Mouse (Mus musculus): ENCODE measurements at regions not wholly inside any gene's neighbourhood (a gene's known extent, or its start where the extent isn't known, plus 50 kb on each side); places are given as distances from the start of the nearest gene placed in this dataset.
A peak's percentile ranks its signal among the peaks of the same experiment; 100 is the strongest.

DNA sequence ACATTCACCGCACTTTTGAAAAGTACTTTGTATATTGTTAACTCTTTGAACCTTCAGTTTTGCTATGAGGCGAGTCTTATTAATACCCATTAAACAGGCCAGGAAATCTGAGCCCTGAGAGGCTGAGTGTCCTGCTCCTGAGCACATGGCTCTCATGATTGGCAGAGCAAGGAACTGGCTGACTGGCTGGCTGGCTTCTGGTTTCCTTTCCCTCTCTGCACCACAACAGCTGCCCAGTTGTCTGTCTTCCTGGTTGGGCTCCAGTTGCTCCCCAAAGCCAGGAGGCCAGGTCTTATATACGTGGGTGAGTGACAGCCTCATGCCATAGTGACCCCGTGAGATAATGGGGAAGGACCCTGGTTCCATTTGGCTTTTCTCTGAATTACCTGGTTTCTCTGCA, 85.5 kb upstream of the Zfp217 start:
- H3K9ac ChIP-seq, result no peak overlapping the region
- 51% methylated on average over 4 of the region's 4 CpGs for WGBS (ENCODE audit: insufficient replicate concordance)
- H3K27ac ChIP-seq, result no peak overlapping the region
- ATAC-seq (ENCODE audit: low read depth) (no peak), DNase-seq (no peak)
- no peaks in the 10 kb centered on the region for H3K4me1 ChIP-seq (replicated peaks)
- H3K4me3 ChIP-seq (replicated peaks), result no peak overlapping the region
- H3K4me2 ChIP-seq, result no peak overlapping the region
- H3K9me3 ChIP-seq (replicated peaks), result no peaks in the 10 kb centered on the region
- H3K27me3 ChIP-seq, result no peaks in the 10 kb centered on the region
- no peaks in the 10 kb centered on the region for H3K36me3 ChIP-seq

GRCm38 (mm10) chr2:170229461-170230080, 81.7 kb upstream of the Zfp217 start:
- DNase-seq (no peak), ATAC-seq (ENCODE audit: low read depth) (no peak)
- peaks cover 5% of the 10 kb centered on the region for H3K4me1 ChIP-seq (replicated peaks)
- 69% methylated on average over 8 of the region's 8 CpGs for WGBS (ENCODE audit: insufficient replicate concordance)
- no peaks in the 10 kb centered on the region for H3K27me3 ChIP-seq
- no peak overlapping the region for H3K9ac ChIP-seq
- no peak overlapping the region for H3K4me3 ChIP-seq (replicated peaks)
- H3K9me3 ChIP-seq (replicated peaks), result peaks cover 3% of the 10 kb centered on the region; the same call in 1 of the 2 replicates
- no peak overlapping the region for H3K27ac ChIP-seq
- H3K36me3 ChIP-seq, result no peaks in the 10 kb centered on the region
- H3K4me2 ChIP-seq, result no peak overlapping the region

DNA sequence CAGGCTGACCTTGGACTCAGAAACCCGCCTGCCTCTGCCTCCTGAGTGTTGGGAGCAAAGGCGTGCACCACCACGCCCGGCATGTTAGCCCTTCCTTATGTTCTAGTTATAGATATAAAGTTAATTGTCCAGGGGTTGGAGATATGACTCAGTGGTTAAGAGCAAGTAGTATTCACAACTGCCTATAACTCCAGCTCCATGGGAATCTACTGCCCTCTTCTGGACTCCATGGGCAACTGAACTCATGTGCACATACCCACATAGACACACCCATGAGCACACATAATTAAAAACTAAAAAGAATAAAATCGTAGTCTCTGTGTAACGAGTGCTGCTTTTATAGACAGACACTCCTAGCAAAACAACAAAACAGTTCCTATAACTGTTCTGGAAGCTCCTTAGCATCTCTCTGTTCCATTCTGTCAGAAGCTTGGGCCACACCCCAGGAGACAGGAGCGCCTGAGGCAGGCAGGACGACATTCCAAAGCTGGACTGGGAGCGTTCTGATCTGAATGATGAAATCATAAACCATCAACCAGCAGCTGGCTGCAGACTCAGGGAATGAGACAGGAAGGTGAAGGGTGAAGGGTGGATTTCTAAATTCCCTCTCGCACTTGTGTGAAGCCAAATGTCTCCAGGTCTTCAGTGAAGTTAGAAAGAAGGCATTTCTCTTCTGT, 80.6 kb upstream of the Zfp217 start:
- no peaks in the 10 kb centered on the region for H3K36me3 ChIP-seq
- no peak overlapping the region for H3K4me2 ChIP-seq
- ATAC-seq (ENCODE audit: low read depth) (no peak), DNase-seq (no peak)
- WGBS (ENCODE audit: insufficient replicate concordance), result 85% methylated on average over 10 of the region's 10 CpGs
- H3K9ac ChIP-seq, result no peak overlapping the region
- H3K4me1 ChIP-seq (replicated peaks), result peaks cover 9% of the 10 kb centered on the region
- no peaks in the 10 kb centered on the region for H3K27me3 ChIP-seq
- no peak overlapping the region for H3K4me3 ChIP-seq (replicated peaks)
- H3K27ac ChIP-seq, result no peak overlapping the region
- peaks cover 3% of the 10 kb centered on the region; the same call in 1 of the 2 replicates for H3K9me3 ChIP-seq (replicated peaks)

DNA sequence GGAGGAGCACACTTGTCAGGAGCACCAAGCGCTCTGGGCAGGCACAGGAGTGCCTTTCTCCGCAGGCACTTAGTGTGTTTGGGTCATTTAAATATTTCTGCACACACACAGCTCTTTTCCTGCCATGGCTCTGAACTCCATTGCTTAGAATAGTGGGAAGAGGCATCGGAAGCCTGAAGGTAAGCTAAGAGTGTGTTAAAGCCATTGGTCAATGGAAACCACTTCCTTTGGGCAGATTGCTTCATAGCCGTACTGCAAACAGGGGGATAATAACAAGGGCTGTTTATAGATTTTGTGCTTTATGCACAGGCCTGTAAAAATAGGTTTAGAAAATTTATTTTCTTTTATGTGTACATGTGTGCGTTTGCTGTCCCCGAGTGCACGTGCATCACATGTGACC, 76.0 kb upstream of the Zfp217 start:
- H3K27ac ChIP-seq, result no peak overlapping the region
- 62% methylated on average over 7 of the region's 7 CpGs for WGBS (ENCODE audit: insufficient replicate concordance)

GRCm38 (mm10) chr2:170222819-170223218, 74.9 kb upstream of the Zfp217 start:
- no peaks in the 10 kb centered on the region for H3K9me3 ChIP-seq (replicated peaks)
- ATAC-seq (ENCODE audit: low read depth), result peak; percentile 37
- DNase-seq, result peak; percentile 52
- peak overlapping the region; percentile 11; the same call in 1 of the 2 replicates for H3K9ac ChIP-seq
- H3K4me1 ChIP-seq (replicated peaks), result peaks cover 65% of the 10 kb centered on the region
- peak overlapping the region; percentile 12 for H3K4me3 ChIP-seq (replicated peaks)
- H3K27me3 ChIP-seq, result no peaks in the 10 kb centered on the region
- H3K36me3 ChIP-seq, result no peaks in the 10 kb centered on the region
- peak overlapping the region; percentile 55 for H3K4me2 ChIP-seq
- 2% methylated on average over 6 of the region's 6 CpGs for WGBS (ENCODE audit: insufficient replicate concordance)
- H3K27ac ChIP-seq, result 0 out of 2 replicates have a peak overlapping the region, but pooled peaks have one; percentile 34

More for the DNA sequence above, 76.0 kb upstream of the Zfp217 start:
- H3K36me3 ChIP-seq, result no peaks in the 10 kb centered on the region
- H3K4me1 ChIP-seq (replicated peaks), result peaks cover 55% of the 10 kb centered on the region
- no peak overlapping the region for H3K4me3 ChIP-seq (replicated peaks)
- peaks cover 3% of the 10 kb centered on the region; the same call in 1 of the 2 replicates for H3K9me3 ChIP-seq (replicated peaks)
- no peak overlapping the region for H3K9ac ChIP-seq
- no peak for DNase-seq
- no peak overlapping the region for H3K4me2 ChIP-seq
- ATAC-seq (ENCODE audit: low read depth), result no peak
- no peaks in the 10 kb centered on the region for H3K27me3 ChIP-seq

- no peaks in the 10 kb centered on the region for H3K9me3 ChIP-seq (replicated peaks)
- peak overlapping the region; percentile 55 for H3K4me2 ChIP-seq
- ATAC-seq (ENCODE audit: low read depth) (no peak), DNase-seq (no peak)
- H3K27me3 ChIP-seq, result no peaks in the 10 kb centered on the region
- H3K4me1 ChIP-seq (replicated peaks), result peaks cover 61% of the 10 kb centered on the region
- H3K27ac ChIP-seq, result peak overlapping the region; percentile 56
- WGBS (ENCODE audit: insufficient replicate concordance), result 19% methylated on average over 13 of the region's 13 CpGs
- no peaks in the 10 kb centered on the region for H3K36me3 ChIP-seq
- peak overlapping the region; percentile 12; the same call in 1 of the 2 replicates for H3K4me3 ChIP-seq (replicated peaks)
- peak overlapping the region; percentile 37 for H3K9ac ChIP-seq
Observed at GRCm38 (mm10) chr2:170221994-170222535, 74.2 kb upstream of the Zfp217 start.

- Histone ChIP-seq H3K27ac (peak overlapping the region; percentile 51), H3K9me3 (replicated peaks) (no peaks in the 10 kb centered on the region), H3K4me2 (peak overlapping the region; percentile 82), H3K4me1 (replicated peaks) (peaks cover 61% of the 10 kb centered on the region), H3K27me3 (no peaks in the 10 kb centered on the region), H3K9ac (peak overlapping the region; percentile 73), H3K4me3 (replicated peaks) (peak overlapping the region; percentile 61), H3K36me3 (no peaks in the 10 kb centered on the region)
- ATAC-seq (ENCODE audit: low read depth) (peak; percentile 56), DNase-seq (no peak)
- 1% methylated on average over 20 of the region's 20 CpGs for WGBS (ENCODE audit: insufficient replicate concordance)
Observed at GRCm38 (mm10) chr2:170220871-170221369, 73.0 kb upstream of the Zfp217 start.

DNA sequence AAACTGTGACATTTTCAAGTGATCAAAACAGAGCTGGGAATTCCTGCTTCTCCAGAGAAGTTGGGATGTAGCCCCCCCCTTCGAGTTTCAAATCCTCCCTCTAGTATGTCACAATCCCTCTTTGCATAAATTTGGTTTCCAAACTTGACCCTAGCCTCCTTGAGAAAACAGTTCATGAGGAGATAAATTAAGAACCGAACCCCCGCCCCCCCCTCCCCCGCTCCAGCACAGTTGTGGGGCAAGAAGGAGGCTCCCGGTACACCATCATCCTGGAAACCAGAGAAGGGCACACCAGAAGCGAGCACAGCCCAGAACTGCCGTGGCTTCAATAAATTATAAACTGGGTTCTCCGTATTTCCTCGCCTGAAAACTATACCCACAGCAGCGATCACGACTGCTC, 72.5 kb upstream of the Zfp217 start:
- no peak for ATAC-seq (ENCODE audit: low read depth)
- 4% methylated on average over 11 of the region's 11 CpGs for WGBS (ENCODE audit: insufficient replicate concordance)
- H3K4me3 ChIP-seq (replicated peaks), result peak overlapping the region; percentile 61
- peaks cover 61% of the 10 kb centered on the region for H3K4me1 ChIP-seq (replicated peaks)
- H3K4me2 ChIP-seq, result peak overlapping the region; percentile 82
- H3K9me3 ChIP-seq (replicated peaks), result no peaks in the 10 kb centered on the region
- no peak for DNase-seq
- peak overlapping the region; percentile 73 for H3K9ac ChIP-seq
- no peaks in the 10 kb centered on the region for H3K27me3 ChIP-seq
- peak overlapping the region; percentile 51 for H3K27ac ChIP-seq
- H3K36me3 ChIP-seq, result no peaks in the 10 kb centered on the region

DNA sequence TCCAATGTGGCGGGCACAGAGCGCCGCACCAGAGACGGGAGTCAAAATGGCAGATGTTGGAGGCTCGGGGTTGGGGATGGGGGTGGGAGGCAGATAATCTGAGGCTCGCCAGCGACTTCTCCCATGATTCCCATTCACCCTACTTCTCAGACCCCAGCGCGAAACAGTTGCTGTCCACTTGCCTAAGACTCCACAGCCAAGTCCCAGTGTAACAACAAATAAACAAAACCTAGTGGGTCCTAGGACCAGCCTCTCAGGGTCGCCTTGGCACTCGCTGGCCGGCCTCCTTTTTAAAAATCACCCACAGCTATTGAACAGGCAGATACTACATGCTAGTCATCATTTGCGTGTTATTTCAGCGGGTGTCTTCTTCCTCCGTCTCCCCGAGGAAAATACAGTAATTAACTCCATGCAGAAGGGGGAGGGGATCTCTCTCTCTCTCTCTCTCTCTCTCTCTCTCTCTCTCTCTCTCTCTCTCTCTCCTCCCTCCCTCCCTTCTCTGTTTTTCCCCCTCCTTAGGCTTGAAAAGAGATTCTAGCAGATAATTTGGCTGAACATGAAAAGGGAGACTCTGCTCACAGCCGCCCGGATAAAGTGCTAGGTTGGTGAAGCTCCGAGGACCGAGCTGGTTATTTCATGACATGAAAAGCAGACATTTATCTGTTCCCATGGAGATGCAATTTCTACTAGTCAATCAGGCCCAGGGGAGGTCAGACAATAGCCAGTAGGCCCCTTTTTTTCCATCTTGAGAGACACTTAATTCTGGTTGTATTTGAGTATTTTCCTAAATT, 71.9 kb upstream of the Zfp217 start:
- WGBS (ENCODE audit: insufficient replicate concordance), result 4% methylated on average over 20 of the region's 20 CpGs
- no peak for DNase-seq
- Histone ChIP-seq H3K9ac (peak overlapping the region; percentile 73), H3K27me3 (no peaks in the 10 kb centered on the region), H3K27ac (peak overlapping the region; percentile 51), H3K4me3 (replicated peaks) (peak overlapping the region; percentile 61), H3K36me3 (no peaks in the 10 kb centered on the region), H3K4me1 (replicated peaks) (peaks cover 61% of the 10 kb centered on the region), H3K4me2 (peak overlapping the region; percentile 82), H3K9me3 (replicated peaks) (no peaks in the 10 kb centered on the region)
- ATAC-seq (ENCODE audit: low read depth), result no peak

GRCm38 (mm10) chr2:170219161-170219581, 71.3 kb upstream of the Zfp217 start:
- 0 out of 2 replicates have a peak, but pooled peaks have one; percentile 18 for ATAC-seq (ENCODE audit: low read depth)
- Histone ChIP-seq H3K27ac (peak overlapping the region; percentile 51), H3K36me3 (no peaks in the 10 kb centered on the region), H3K4me1 (replicated peaks) (peaks cover 61% of the 10 kb centered on the region), H3K27me3 (no peaks in the 10 kb centered on the region), H3K4me2 (peak overlapping the region; percentile 82), H3K9ac (peak overlapping the region; percentile 73), H3K4me3 (replicated peaks) (peak overlapping the region; percentile 61), H3K9me3 (replicated peaks) (no peaks in the 10 kb centered on the region)
- DNase-seq, result no peak
- WGBS (ENCODE audit: insufficient replicate concordance), result 2% methylated on average over 11 of the region's 11 CpGs
